Mouse (Mus musculus): ENCODE results near the gene Elmod1.

The Elmod1 gene

GRCm38 (mm10) chr9:53906798-53907197 lies 68.3 kb downstream of the Elmod1 start:
- DNase-seq = no peak

- no peak for DNase-seq
These were observed 69.7 kb downstream of the Elmod1 start for GRCm38 (mm10) chr9:53905418-53905817.

- no peak for DNase-seq
These were observed 71.8 kb downstream of the Elmod1 start for GRCm38 (mm10) chr9:53903215-53903842.

GRCm38 (mm10) chr9:53899836-53900235 lies 75.3 kb downstream of the Elmod1 start:
- peak; percentile 14 for DNase-seq

GRCm38 (mm10) chr9:53895827-53896226 lies 79.3 kb downstream of the Elmod1 start:
- DNase-seq = no peak

- no peak for DNase-seq
These were observed 85.0 kb downstream of the Elmod1 start for GRCm38 (mm10) chr9:53890075-53890474.

- no peak for DNase-seq
These were observed 91.4 kb downstream of the Elmod1 start for GRCm38 (mm10) chr9:53883588-53884280.

GRCm38 (mm10) chr9:53877423-53877822 lies 97.7 kb downstream of the Elmod1 start:
- no peak for DNase-seq

- DNase-seq = no peak
These were observed 101.9 kb downstream of the Elmod1 start for GRCm38 (mm10) chr9:53873239-53873638.
